Mouse (Mus musculus): ENCODE results near the gene Clpx. TPM values are rescaled to one million over a fixed set of nuclear protein-coding genes. Genes with fewer than 3 reads are reported as not detected.

The Clpx gene
- polyA plus RNA-seq, 1 experiment from 2014 or later, result 52.7 TPM

GRCm38 (mm10) chr9:65297056-65297455 is 3.0 kb downstream of the Clpx start:
- no peaks in the 10 kb centered on the region for H3K9me3 ChIP-seq (replicated peaks)
- no peak overlapping the region for H3K4me3 ChIP-seq
- peaks cover 19% of the 10 kb centered on the region for H3K4me1 ChIP-seq
- DNase-seq (ENCODE audit: low spot score), result no peak
- no peaks in the 10 kb centered on the region for H3K27me3 ChIP-seq (ENCODE audit: low read depth, poor library complexity, severe bottlenecking)
- WGBS, result 96% methylated on average over 2 of the region's 2 CpGs
- no peak overlapping the region for H3K27ac ChIP-seq
- peaks cover 43% of the 10 kb centered on the region for H3K36me3 ChIP-seq

GRCm38 (mm10) chr9:65298761-65299160 is 4.7 kb downstream of the Clpx start:
- Histone ChIP-seq H3K36me3 (peaks cover 60% of the 10 kb centered on the region), H3K4me1 (peaks cover 12% of the 10 kb centered on the region), H3K27me3 (ENCODE audit: low read depth, poor library complexity, severe bottlenecking) (no peaks in the 10 kb centered on the region), H3K9me3 (replicated peaks) (no peaks in the 10 kb centered on the region), H3K4me3 (no peak overlapping the region), H3K27ac (no peak overlapping the region)
- DNase-seq (ENCODE audit: low spot score), result no peak
- WGBS, result 86% methylated on average over 3 of the region's 3 CpGs

- no peak overlapping the region for H3K27ac ChIP-seq
- H3K4me1 ChIP-seq, result peaks cover 12% of the 10 kb centered on the region
- no peak for DNase-seq (ENCODE audit: low spot score)
- H3K4me3 ChIP-seq, result no peak overlapping the region
- WGBS, result 96% methylated on average over 7 of the region's 7 CpGs
- H3K9me3 ChIP-seq (replicated peaks), result no peaks in the 10 kb centered on the region
- peaks cover 69% of the 10 kb centered on the region for H3K36me3 ChIP-seq
- H3K27me3 ChIP-seq (ENCODE audit: low read depth, poor library complexity, severe bottlenecking), result no peaks in the 10 kb centered on the region
Observed at GRCm38 (mm10) chr9:65299650-65300049, 5.6 kb downstream of the Clpx start.

- H3K27me3 ChIP-seq (ENCODE audit: low read depth, poor library complexity, severe bottlenecking), result no peaks in the 10 kb centered on the region
- WGBS, result 95% methylated on average over 4 of the region's 4 CpGs
- peaks cover 84% of the 10 kb centered on the region for H3K36me3 ChIP-seq
Observed at GRCm38 (mm10) chr9:65302327-65302983, 8.4 kb downstream of the Clpx start.

GRCm38 (mm10) chr9:65303586-65303985 is 9.5 kb downstream of the Clpx start:
- DNase-seq (ENCODE audit: low spot score), result no peak
- 95% methylated on average over 4 of the region's 4 CpGs for WGBS
- Histone ChIP-seq H3K27ac (no peak overlapping the region), H3K27me3 (ENCODE audit: low read depth, poor library complexity, severe bottlenecking) (no peaks in the 10 kb centered on the region), H3K4me1 (no peaks in the 10 kb centered on the region), H3K9me3 (replicated peaks) (no peaks in the 10 kb centered on the region), H3K4me3 (no peak overlapping the region), H3K36me3 (peaks cover 88% of the 10 kb centered on the region)

More at GRCm38 (mm10) chr9:65302327-65302983, 8.4 kb downstream of the Clpx start:
- no peaks in the 10 kb centered on the region for H3K9me3 ChIP-seq (replicated peaks)
- H3K4me3 ChIP-seq, result no peak overlapping the region
- no peaks in the 10 kb centered on the region for H3K4me1 ChIP-seq
- no peak for DNase-seq (ENCODE audit: low spot score)
- no peak overlapping the region for H3K27ac ChIP-seq

GRCm38 (mm10) chr9:65304300-65304699 is 10.2 kb downstream of the Clpx start:
- Histone ChIP-seq H3K36me3 (peaks cover 95% of the 10 kb centered on the region), H3K27me3 (ENCODE audit: low read depth, poor library complexity, severe bottlenecking) (no peaks in the 10 kb centered on the region), H3K27ac (no peak overlapping the region), H3K4me3 (no peak overlapping the region), H3K4me1 (no peaks in the 10 kb centered on the region), H3K9me3 (replicated peaks) (no peaks in the 10 kb centered on the region)
- 78% methylated on average over 4 of the region's 4 CpGs for WGBS
- no peak for DNase-seq (ENCODE audit: low spot score)

GRCm38 (mm10) chr9:65306672-65307071 is 12.6 kb downstream of the Clpx start:
- Histone ChIP-seq H3K4me1 (no peaks in the 10 kb centered on the region), H3K36me3 (peaks cover 89% of the 10 kb centered on the region), H3K27me3 (ENCODE audit: low read depth, poor library complexity, severe bottlenecking) (no peaks in the 10 kb centered on the region), H3K27ac (no peak overlapping the region), H3K9me3 (replicated peaks) (no peaks in the 10 kb centered on the region), H3K4me3 (no peak overlapping the region)
- WGBS, result 90% methylated on average over 2 of the region's 2 CpGs
- no peak for DNase-seq (ENCODE audit: low spot score)

GRCm38 (mm10) chr9:65308011-65308410 is 14.0 kb downstream of the Clpx start:
- no peak for DNase-seq (ENCODE audit: low spot score)
- 83% methylated on average over 1 of the region's 1 CpGs for WGBS
- no peaks in the 10 kb centered on the region for H3K27me3 ChIP-seq (ENCODE audit: low read depth, poor library complexity, severe bottlenecking)
- no peaks in the 10 kb centered on the region for H3K9me3 ChIP-seq (replicated peaks)
- no peaks in the 10 kb centered on the region for H3K4me1 ChIP-seq
- H3K36me3 ChIP-seq, result peaks cover 89% of the 10 kb centered on the region
- H3K27ac ChIP-seq, result no peak overlapping the region
- H3K4me3 ChIP-seq, result no peak overlapping the region

- H3K27ac ChIP-seq, result no peak overlapping the region
- H3K4me1 ChIP-seq, result no peaks in the 10 kb centered on the region
- H3K36me3 ChIP-seq, result peaks cover 83% of the 10 kb centered on the region
- no peaks in the 10 kb centered on the region for H3K27me3 ChIP-seq (ENCODE audit: low read depth, poor library complexity, severe bottlenecking)
- H3K9me3 ChIP-seq (replicated peaks), result no peaks in the 10 kb centered on the region
- H3K4me3 ChIP-seq, result no peak overlapping the region
- 97% methylated on average over 4 of the region's 4 CpGs for WGBS
- peak; percentile 37 for DNase-seq (ENCODE audit: low spot score)
Observed at GRCm38 (mm10) chr9:65312669-65313357, 18.8 kb downstream of the Clpx start.

GRCm38 (mm10) chr9:65313846-65314245 is 19.8 kb downstream of the Clpx start:
- no peak for DNase-seq (ENCODE audit: low spot score)
- Histone ChIP-seq H3K9me3 (replicated peaks) (no peaks in the 10 kb centered on the region), H3K4me3 (no peak overlapping the region), H3K4me1 (no peaks in the 10 kb centered on the region), H3K27ac (no peak overlapping the region), H3K36me3 (peaks cover 83% of the 10 kb centered on the region), H3K27me3 (ENCODE audit: low read depth, poor library complexity, severe bottlenecking) (no peaks in the 10 kb centered on the region)
- 96% methylated on average over 1 of the region's 1 CpGs for WGBS

GRCm38 (mm10) chr9:65322255-65322900 is 28.3 kb downstream of the Clpx start:
- no peak for DNase-seq (ENCODE audit: low spot score)
- 95% methylated on average over 11 of the region's 11 CpGs for WGBS
- Histone ChIP-seq H3K27ac (no peak overlapping the region), H3K9me3 (replicated peaks) (no peaks in the 10 kb centered on the region), H3K4me3 (no peak overlapping the region), H3K4me1 (no peaks in the 10 kb centered on the region), H3K36me3 (peaks cover 93% of the 10 kb centered on the region), H3K27me3 (ENCODE audit: low read depth, poor library complexity, severe bottlenecking) (no peaks in the 10 kb centered on the region)

GRCm38 (mm10) chr9:65325971-65326370 is 31.9 kb downstream of the Clpx start:
- H3K27me3 ChIP-seq (ENCODE audit: low read depth, poor library complexity, severe bottlenecking), result no peaks in the 10 kb centered on the region

GRCm38 (mm10) chr9:65327371-65327770 is 33.3 kb downstream of the Clpx start:
- Histone ChIP-seq H3K9me3 (replicated peaks) (no peaks in the 10 kb centered on the region), H3K36me3 (peaks cover 92% of the 10 kb centered on the region), H3K4me1 (no peaks in the 10 kb centered on the region), H3K27ac (no peak overlapping the region), H3K4me3 (no peak overlapping the region), H3K27me3 (ENCODE audit: low read depth, poor library complexity, severe bottlenecking) (no peaks in the 10 kb centered on the region)
- 94% methylated on average over 2 of the region's 2 CpGs for WGBS
- DNase-seq (ENCODE audit: low spot score), result no peak

More at GRCm38 (mm10) chr9:65325971-65326370, 31.9 kb downstream of the Clpx start:
- peaks cover 96% of the 10 kb centered on the region for H3K36me3 ChIP-seq
- H3K27ac ChIP-seq, result no peak overlapping the region
- H3K4me3 ChIP-seq, result no peak overlapping the region
- no peak for DNase-seq (ENCODE audit: low spot score)
- H3K4me1 ChIP-seq, result no peaks in the 10 kb centered on the region
- H3K9me3 ChIP-seq (replicated peaks), result no peaks in the 10 kb centered on the region

Measured in limb, embryonic 10.5 days (tissue).